Mouse (Mus musculus): ENCODE measurements around the gene Dcdc2b. TPM values are rescaled to one million over a fixed set of nuclear protein-coding genes. Genes with fewer than 3 reads are reported as not detected.
A peak's percentile ranks its signal among the peaks of the same experiment; 100 is the strongest.

Dcdc2b gene
- polyA plus RNA-seq, 1 experiment from 2014 or later, result 0.54 TPM

- H3K9me3 ChIP-seq (ENCODE audit: low read length), result no peaks in the 10 kb centered on the region
- H3K4me3 ChIP-seq (ENCODE audit: low read depth, low read length), result no peak overlapping the region
- no peak for TF ChIP-seq EP300 (IDR thresholded peaks at IDR 0.05; ENCODE audit: low read depth)
- TF ChIP-seq CTCF (IDR thresholded peaks at IDR 0.05; ENCODE audit: low read depth), result no peak
- no peak overlapping the region for H3K9ac ChIP-seq (replicated peaks)
- H3K4me1 ChIP-seq (ENCODE audit: insufficient read depth), result no peaks in the 10 kb centered on the region
- no peak overlapping the region for H3K27ac ChIP-seq (ENCODE audit: low read depth)
- 92% methylated on average over 12 of the region's 12 CpGs for WGBS (ENCODE audit: insufficient replicate concordance)
- H3K36me3 ChIP-seq (replicated peaks; ENCODE audit: insufficient read depth, low read length), result peaks cover 90% of the 10 kb centered on the region
- no peak for ATAC-seq
- DNase-seq, result no peak
- H3K27me3 ChIP-seq (ENCODE audit: insufficient read depth, low read length), result no peaks in the 10 kb centered on the region
- H3K4me2 ChIP-seq (ENCODE audit: low read depth, low read length), result no peak overlapping the region
These were observed 17.8 kb upstream of the Dcdc2b start for GRCm38 (mm10) chr4:129631867-129632266.

GRCm38 (mm10) chr4:129630944-129631343, 16.9 kb upstream of the Dcdc2b start:
- Histone ChIP-seq H3K4me1 (ENCODE audit: insufficient read depth) (no peaks in the 10 kb centered on the region), H3K9me3 (ENCODE audit: low read length) (no peaks in the 10 kb centered on the region), H3K4me2 (ENCODE audit: low read depth, low read length) (no peak overlapping the region), H3K36me3 (replicated peaks; ENCODE audit: insufficient read depth, low read length) (peaks cover 85% of the 10 kb centered on the region), H3K4me3 (ENCODE audit: low read depth, low read length) (no peak overlapping the region), H3K9ac (replicated peaks) (no peak overlapping the region), H3K27me3 (ENCODE audit: insufficient read depth, low read length) (no peaks in the 10 kb centered on the region), H3K27ac (ENCODE audit: low read depth) (no peak overlapping the region)
- DNase-seq (peak; percentile 41), ATAC-seq (no peak)
- TF ChIP-seq CTCF (IDR thresholded peaks at IDR 0.05; ENCODE audit: low read depth) (no peak), EP300 (IDR thresholded peaks at IDR 0.05; ENCODE audit: low read depth) (no peak)
- 77% methylated on average over 4 of the region's 4 CpGs for WGBS (ENCODE audit: insufficient replicate concordance)

GRCm38 (mm10) chr4:129626035-129626434, 12.0 kb upstream of the Dcdc2b start:
- Histone ChIP-seq H3K36me3 (replicated peaks; ENCODE audit: insufficient read depth, low read length) (peaks cover 45% of the 10 kb centered on the region), H3K27ac (ENCODE audit: low read depth) (no peak overlapping the region), H3K4me1 (ENCODE audit: insufficient read depth) (peaks cover 26% of the 10 kb centered on the region), H3K9ac (replicated peaks) (no peak overlapping the region), H3K27me3 (ENCODE audit: insufficient read depth, low read length) (no peaks in the 10 kb centered on the region), H3K4me2 (ENCODE audit: low read depth, low read length) (no peak overlapping the region), H3K4me3 (ENCODE audit: low read depth, low read length) (no peak overlapping the region), H3K9me3 (ENCODE audit: low read length) (no peaks in the 10 kb centered on the region)
- TF ChIP-seq CTCF (IDR thresholded peaks at IDR 0.05; ENCODE audit: low read depth) (no peak), EP300 (IDR thresholded peaks at IDR 0.05; ENCODE audit: low read depth) (no peak)
- WGBS (ENCODE audit: insufficient replicate concordance), result 76% methylated on average over 6 of the region's 6 CpGs
- ATAC-seq (no peak), DNase-seq (no peak)

GRCm38 (mm10) chr4:129625496-129625895, 11.4 kb upstream of the Dcdc2b start:
- Histone ChIP-seq H3K4me1 (ENCODE audit: insufficient read depth) (peaks cover 26% of the 10 kb centered on the region), H3K4me2 (ENCODE audit: low read depth, low read length) (peak overlapping the region; percentile 93), H3K36me3 (replicated peaks; ENCODE audit: insufficient read depth, low read length) (peaks cover 41% of the 10 kb centered on the region), H3K9ac (replicated peaks) (0 out of 2 replicates have a peak overlapping the region, but pooled peaks have one; percentile 35), H3K27me3 (ENCODE audit: insufficient read depth, low read length) (no peaks in the 10 kb centered on the region), H3K9me3 (ENCODE audit: low read length) (no peaks in the 10 kb centered on the region), H3K27ac (ENCODE audit: low read depth) (peak overlapping the region; percentile 94), H3K4me3 (ENCODE audit: low read depth, low read length) (no peak overlapping the region)
- DNase-seq (no peak), ATAC-seq (no peak)
- 49% methylated on average over 4 of the region's 4 CpGs for WGBS (ENCODE audit: insufficient replicate concordance)
- TF ChIP-seq CTCF (IDR thresholded peaks at IDR 0.05; ENCODE audit: low read depth), result no peak
- no peak for TF ChIP-seq EP300 (IDR thresholded peaks at IDR 0.05; ENCODE audit: low read depth)

- ATAC-seq (peak; percentile 26), DNase-seq (peak; percentile 81)
- TF ChIP-seq EP300 (IDR thresholded peaks at IDR 0.05; ENCODE audit: low read depth) (no peak), CTCF (IDR thresholded peaks at IDR 0.05; ENCODE audit: low read depth) (no peak)
- no peaks in the 10 kb centered on the region for H3K9me3 ChIP-seq (ENCODE audit: low read length)
- peaks cover 37% of the 10 kb centered on the region for H3K36me3 ChIP-seq (replicated peaks; ENCODE audit: insufficient read depth, low read length)
- peak overlapping the region; percentile 35 for H3K9ac ChIP-seq (replicated peaks)
- peak overlapping the region; percentile 93 for H3K4me2 ChIP-seq (ENCODE audit: low read depth, low read length)
- H3K4me3 ChIP-seq (ENCODE audit: low read depth, low read length), result peak overlapping the region; percentile 66
- H3K27ac ChIP-seq (ENCODE audit: low read depth), result peak overlapping the region; percentile 94
- H3K4me1 ChIP-seq (ENCODE audit: insufficient read depth), result peaks cover 26% of the 10 kb centered on the region
- 4% methylated on average over 6 of the region's 6 CpGs for WGBS (ENCODE audit: insufficient replicate concordance)
- H3K27me3 ChIP-seq (ENCODE audit: insufficient read depth, low read length), result no peaks in the 10 kb centered on the region
These were observed 10.9 kb upstream of the Dcdc2b start for GRCm38 (mm10) chr4:129625029-129625370.

- Histone ChIP-seq H3K4me1 (ENCODE audit: insufficient read depth) (peaks cover 26% of the 10 kb centered on the region), H3K9me3 (ENCODE audit: low read length) (no peaks in the 10 kb centered on the region), H3K4me2 (ENCODE audit: low read depth, low read length) (peak overlapping the region; percentile 93), H3K36me3 (replicated peaks; ENCODE audit: insufficient read depth, low read length) (peaks cover 31% of the 10 kb centered on the region), H3K9ac (replicated peaks) (peak overlapping the region; percentile 84), H3K27ac (ENCODE audit: low read depth) (peak overlapping the region; percentile 94), H3K27me3 (ENCODE audit: insufficient read depth, low read length) (no peaks in the 10 kb centered on the region), H3K4me3 (ENCODE audit: low read depth, low read length) (peak overlapping the region; percentile 66)
- peak; percentile 90 for DNase-seq
- 3% methylated on average over 18 of the region's 18 CpGs for WGBS (ENCODE audit: insufficient replicate concordance)
- no peak for TF ChIP-seq EP300 (IDR thresholded peaks at IDR 0.05; ENCODE audit: low read depth)
- TF ChIP-seq CTCF (IDR thresholded peaks at IDR 0.05; ENCODE audit: low read depth), result no peak
- peak; percentile 95 for ATAC-seq
These were observed 10.4 kb upstream of the Dcdc2b start for GRCm38 (mm10) chr4:129624281-129625028.

Measured in liver, postnatal 0 days (tissue).